8 mouse cellular contexts compared by ENCODE assay signal in genomic region chr4:95924210-95925184, GRCm38 (mm10). TPM values are rescaled to one million over a fixed set of nuclear protein-coding genes. Genes with fewer than 3 reads are reported as not detected.
DNase-seq lines count a peak whose midpoint lies in the region; ATAC-seq lines count a peak whose summit lies in the region.

No protein-coding gene starts in this region.

- DNase-seq in adipocyte (ENCODE audit: low spot score): peak; percentile 79
- peak; percentile 57 to 84 for DNase-seq in cerebellum, postnatal 4 days (ENCODE audit: low spot score in 2 of 2)
- peak; percentile 78 for DNase-seq in gastrocnemius, postnatal 10 days
- peak; percentile 93 for DNase-seq in intestine, embryonic 14.5 days (ENCODE audit: low spot score)
- DNase-seq in left cerebral cortex, adult 9 months (ENCODE audit: low spot score in 2 of 2): peak; percentile 23 to 85
- DNase-seq in right cerebral cortex, postnatal 4 days: peak; percentile 85
- peak; percentile 51 to 70 for DNase-seq in urinary bladder, postnatal 4 days (ENCODE audit: low spot score in 2 of 2)

- no peak overlapping the region for H3K4me3 ChIP-seq in intestine, embryonic 14.5 days (ENCODE audit: low read depth, low read length)
- H3K4me3 ChIP-seq in midbrain, embryonic 12.5 days: no peak overlapping the region

- WGBS in intestine, embryonic 14.5 days: 12% methylated on average over 7 of the region's 7 CpGs
- WGBS in midbrain, embryonic 12.5 days: 15% methylated on average over 7 of the region's 7 CpGs

- ATAC-seq in intestine, embryonic 14.5 days (replicated peaks; ENCODE audit: low FRiP score, low TSS enrichment, low read depth): peak; percentile 67; the same call in 1 of the 2 replicates
- peak; percentile 83 for ATAC-seq in midbrain, embryonic 12.5 days (ENCODE audit: low FRiP score, low read depth)

- no peak overlapping the region for H3K9ac ChIP-seq in intestine, embryonic 14.5 days (ENCODE audit: low read length)
- H3K9ac ChIP-seq in midbrain, embryonic 12.5 days (replicated peaks): no peak overlapping the region

- no peak overlapping the region for H3K4me2 ChIP-seq in intestine, embryonic 14.5 days (ENCODE audit: low read length)
- no peak overlapping the region for H3K4me2 ChIP-seq in midbrain, embryonic 12.5 days (replicated peaks)

- H3K27ac ChIP-seq in intestine, embryonic 14.5 days (ENCODE audit: low read depth): no peak overlapping the region
- no peak overlapping the region for H3K27ac ChIP-seq in midbrain, embryonic 12.5 days (replicated peaks)

- H3K4me1 ChIP-seq in intestine, embryonic 14.5 days (replicated peaks; ENCODE audit: control insufficient read depth, insufficient read depth, low read length): no peaks in the 10 kb centered on the region
- H3K4me1 ChIP-seq in midbrain, embryonic 12.5 days: no peaks in the 10 kb centered on the region

- H3K36me3 ChIP-seq in intestine, embryonic 14.5 days (ENCODE audit: control insufficient read depth, insufficient read depth, low read length): no peaks in the 10 kb centered on the region
- no peaks in the 10 kb centered on the region for H3K36me3 ChIP-seq in midbrain, embryonic 12.5 days

- no peaks in the 10 kb centered on the region for H3K9me3 ChIP-seq in intestine, embryonic 14.5 days (ENCODE audit: control insufficient read depth, low read length)
- no peaks in the 10 kb centered on the region for H3K9me3 ChIP-seq in midbrain, embryonic 12.5 days

- H3K27me3 ChIP-seq in intestine, embryonic 14.5 days (replicated peaks; ENCODE audit: control insufficient read depth, insufficient read depth, low read length): no peaks in the 10 kb centered on the region
- no peaks in the 10 kb centered on the region for H3K27me3 ChIP-seq in midbrain, embryonic 12.5 days

RNA-seq across cellular contexts. Expression of gene Hook1, which starts 42.5 kb away (rescaled TPM):
- 1 to 10 TPM; 5.6 to 8.2 TPM for total RNA-seq in gastrocnemius, postnatal 10 days (2021)
- 31.1 and 38.3 TPM in 2 replicates for polyA plus RNA-seq in intestine, embryonic 14.5 days (2014; fragmentation: Nextera tagmentation; extraction: Ambion mirVana)
- 38.6 and 45.3 TPM in 2 replicates for polyA plus RNA-seq in midbrain, embryonic 12.5 days (2016; fragmentation: Nextera tagmentation; extraction: Ambion mirVana)
